In the genomic region with DNA sequence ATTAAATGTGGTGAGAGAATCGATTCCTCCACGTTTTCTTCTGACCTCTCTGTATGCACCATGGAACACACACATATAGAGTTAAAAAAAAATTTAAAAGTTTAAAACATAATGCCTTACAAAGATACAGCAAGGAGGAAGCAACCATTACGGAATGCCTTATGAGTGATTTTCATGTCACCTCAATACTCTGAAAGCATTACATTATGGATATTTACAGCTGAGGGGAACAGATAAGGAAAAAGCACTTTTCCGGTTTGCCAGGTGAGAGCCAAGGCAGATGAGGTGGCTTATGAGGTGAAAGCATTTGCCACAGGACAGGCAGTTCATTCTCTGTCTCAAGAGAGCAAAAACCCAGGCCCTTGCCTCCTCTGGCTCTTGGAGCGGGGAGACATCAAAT, we compare ENCODE assay signal across 8 mouse cellular contexts. TPM values are rescaled to one million over a fixed set of nuclear protein-coding genes. Genes with fewer than 3 reads are reported as not detected.
DNase-seq lines count a peak whose midpoint lies in the region; ATAC-seq and TF ChIP-seq lines count a peak whose summit lies in the region.

No protein-coding gene starts in this region.

- 66% methylated on average over 5 of the region's 5 CpGs for WGBS in kidney, adult 2 months
- whole genome bisulfite sequencing in forebrain, postnatal 0 days, result 68% methylated on average over 5 of the region's 5 CpGs
- 70% methylated on average over 5 of the region's 5 CpGs for WGBS in midbrain, embryonic 11.5 days

- DNase-seq in kidney, adult 2 months, result no peak
- no peak for DNase-seq in kidney, adult 11 months
- peak; percentile 24 for DNase-seq in MEL-GATA-1-ER (ENCODE audit: extremely low read depth, low read depth)
- DNase-seq in forebrain, postnatal 0 days, result no peak
- no peak for DNase-seq in midbrain, embryonic 11.5 days (ENCODE audit: low spot score, missing footprints)
- no peak for DNase-seq in right cerebral cortex, postnatal 10 days (ENCODE audit: low spot score in 2 of 2)
- no peak for DNase-seq in natural killer cell, adult 2 months (ENCODE audit: low spot score in 2 of 2)
- DNase-seq in gastrocnemius, postnatal 4 days (ENCODE audit: low spot score in 2 of 2), result no peak

- no peaks in the 10 kb centered on the region for H3K9me3 ChIP-seq in forebrain, postnatal 0 days (ENCODE audit: low read length)
- no peaks in the 10 kb centered on the region for H3K9me3 ChIP-seq in midbrain, embryonic 11.5 days (ENCODE audit: control insufficient read depth, low read length)

- no peak for ATAC-seq in forebrain, postnatal 0 days
- no peak for ATAC-seq in midbrain, embryonic 11.5 days (ENCODE audit: low FRiP score)

- H3K27ac ChIP-seq in kidney, adult 2 months (ENCODE audit: insufficient read depth, low read depth, low read length), result peak overlapping the region; percentile 29; the same call in 1 of the 2 replicates
- H3K27ac ChIP-seq in forebrain, postnatal 0 days (ENCODE audit: low read depth, low read length), result 0 out of 2 replicates have a peak overlapping the region, but pooled peaks have one; percentile 79
- no peak overlapping the region for H3K27ac ChIP-seq in midbrain, embryonic 11.5 days (ENCODE audit: low read depth, low read length)

- H3K4me1 ChIP-seq in kidney, adult 2 months (ENCODE audit: control insufficient read depth, insufficient read depth, low read length), result peaks cover 16% of the 10 kb centered on the region
- peaks cover 6% of the 10 kb centered on the region; the same call in 1 of the 2 replicates for H3K4me1 ChIP-seq in forebrain, postnatal 0 days (ENCODE audit: insufficient read depth)
- peaks cover 5% of the 10 kb centered on the region; the same call in 1 of the 2 replicates for H3K4me1 ChIP-seq in midbrain, embryonic 11.5 days (ENCODE audit: control insufficient read depth, insufficient read depth, low read length)

- H3K9ac ChIP-seq in forebrain, postnatal 0 days, result peak overlapping the region; percentile 69; the same call in 1 of the 2 replicates
- no peak overlapping the region for H3K9ac ChIP-seq in midbrain, embryonic 11.5 days (ENCODE audit: low read length)

- H3K27me3 ChIP-seq in kidney, adult 2 months (replicated peaks; ENCODE audit: control insufficient read depth, insufficient read depth, low read length), result no peaks in the 10 kb centered on the region
- H3K27me3 ChIP-seq in forebrain, postnatal 0 days (ENCODE audit: insufficient read depth, low read length), result no peaks in the 10 kb centered on the region
- no peaks in the 10 kb centered on the region for H3K27me3 ChIP-seq in midbrain, embryonic 11.5 days (ENCODE audit: control insufficient read depth, insufficient read depth, low read length)

- H3K4me3 ChIP-seq in kidney, adult 2 months (ENCODE audit: insufficient read depth, low read depth, low read length), result peak overlapping the region; percentile 36; the same call in 1 of the 2 replicates
- peak overlapping the region; percentile 65 for H3K4me3 ChIP-seq in forebrain, postnatal 0 days (ENCODE audit: low read depth, low read length)
- H3K4me3 ChIP-seq in midbrain, embryonic 11.5 days (ENCODE audit: low read depth, low read length), result peak overlapping the region; percentile 52

- no peak for TF ChIP-seq POLR2A in kidney, adult 2 months (IDR thresholded peaks at IDR 0.05; ENCODE audit: low read depth, low read length)

- TF ChIP-seq CTCF in kidney, adult 2 months (conservative IDR thresholded peaks at IDR 0.05; ENCODE audit: insufficient read depth, insufficient read length, low read depth, low read length), result no peak
- no peak for TF ChIP-seq CTCF in forebrain, postnatal 0 days (IDR thresholded peaks at IDR 0.05; ENCODE audit: low read depth)

- H3K36me3 ChIP-seq in kidney, adult 2 months (ENCODE audit: control insufficient read depth, insufficient read depth, low read length), result no peaks in the 10 kb centered on the region
- peaks cover 25% of the 10 kb centered on the region for H3K36me3 ChIP-seq in forebrain, postnatal 0 days (ENCODE audit: insufficient read depth)
- H3K36me3 ChIP-seq in midbrain, embryonic 11.5 days (ENCODE audit: control insufficient read depth, insufficient read depth, low read length), result peaks cover 13% of the 10 kb centered on the region

- peak overlapping the region; percentile 86 for H3K4me2 ChIP-seq in forebrain, postnatal 0 days (ENCODE audit: low read depth)
- peak overlapping the region; percentile 86 for H3K4me2 ChIP-seq in midbrain, embryonic 11.5 days

RNA-seq across cellular contexts. Expression of a gene that starts 0.5 kb away (rescaled TPM):
- polyA plus RNA-seq in kidney, adult 2 months (2012; rRNA removed), result 84.8 and 89.1 TPM in 2 replicates
- 21.8 and 24.6 TPM in 2 replicates for total RNA-seq in forebrain, postnatal 0 days (2014; rRNA removed)
- 30.6 and 35.9 TPM in 2 replicates for polyA plus RNA-seq in forebrain, postnatal 0 days (2015; fragmentation: Nextera tagmentation; extraction: Ambion mirVana)
- 23.8 and 24.2 TPM in 2 replicates for polyA plus RNA-seq in midbrain, embryonic 11.5 days (2014; fragmentation: Nextera tagmentation; extraction: Ambion mirVana)
- total RNA-seq in gastrocnemius, postnatal 4 days (2021), result 10 to 100 TPM; 61.9 to 63.4 TPM

RNA-seq across cellular contexts. Expression of a gene that starts 39.8 kb away (rescaled TPM):
- polyA plus RNA-seq in kidney, adult 2 months (2012; rRNA removed), result 13.3 and 13.7 TPM in 2 replicates
- 70.9 and 84.2 TPM in 2 replicates for total RNA-seq in forebrain, postnatal 0 days (2014; rRNA removed)
- 19.0 and 26.9 TPM in 2 replicates for polyA plus RNA-seq in forebrain, postnatal 0 days (2015; fragmentation: Nextera tagmentation; extraction: Ambion mirVana)
- polyA plus RNA-seq in midbrain, embryonic 11.5 days (2014; fragmentation: Nextera tagmentation; extraction: Ambion mirVana), result 45.3 and 52.6 TPM in 2 replicates
- total RNA-seq in gastrocnemius, postnatal 4 days (2021), result 10 to 100 TPM; 20.2 to 20.7 TPM
